In the genomic region with DNA sequence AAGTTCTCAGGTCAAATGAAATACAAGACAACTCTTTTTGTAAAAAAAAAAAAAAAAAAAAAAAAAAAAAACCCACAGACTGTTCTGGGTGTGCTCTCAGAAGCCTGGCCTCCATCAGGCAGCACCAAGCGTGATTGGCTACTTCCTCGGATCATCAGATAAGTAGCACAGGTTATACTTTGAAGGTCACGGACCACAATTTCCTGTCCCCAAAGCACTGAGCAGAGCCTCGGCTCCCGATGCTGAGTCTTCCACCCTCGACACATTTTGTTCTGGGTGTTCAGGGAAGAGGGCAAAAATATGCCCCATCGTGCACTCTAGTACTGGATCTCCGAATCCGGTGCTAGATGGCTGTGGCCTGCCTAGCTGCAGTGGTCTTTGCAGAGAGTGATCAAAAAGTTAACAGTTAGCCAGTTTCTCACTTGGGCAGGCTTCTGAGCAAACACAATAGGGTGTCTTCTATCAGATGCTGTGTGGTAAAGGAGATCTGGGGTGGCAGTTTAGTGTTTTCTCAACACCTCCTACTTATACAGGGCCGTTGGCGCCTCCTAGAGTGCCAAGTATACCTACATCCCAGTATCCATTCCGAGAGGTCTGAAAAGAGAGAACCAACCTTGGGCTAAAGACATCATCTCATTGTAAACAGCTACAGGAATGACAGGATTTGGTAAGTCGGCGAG, we compare ENCODE assay signal across 15 mouse cellular contexts.
A peak's percentile ranks its signal among the peaks of the same experiment; 100 is the strongest.
DNase-seq lines count a peak whose midpoint lies in the region; ATAC-seq and TF ChIP-seq lines count a peak whose summit lies in the region.
"Had no signal": no experiment of that assay in that cellular context is flagged by ENCODE, and none has a peak within 500 bp of the region (broad histone marks: within the 10 kb centered on the region; RNA-seq: fewer than 3 reads in every experiment).

No protein-coding gene starts in this region.

- 25% methylated on average over 14 of the region's 14 CpGs for WGBS in thymus, adult 2 months
- 85% methylated on average over 14 of the region's 14 CpGs for WGBS in embryonic facial prominence, embryonic 10.5 days

- H3K9me3 ChIP-seq in embryonic facial prominence, embryonic 10.5 days, result no peaks in the 10 kb centered on the region
- H3K9me3 ChIP-seq: heart, embryonic 15.5 days; hindbrain, embryonic 12.5 days; midbrain, embryonic 10.5 days had no signal

- peaks cover 25% of the 10 kb centered on the region for H3K36me3 ChIP-seq in thymus, adult 2 months (ENCODE audit: control insufficient read depth, insufficient read depth, low read length)
- peaks cover 42% of the 10 kb centered on the region for H3K36me3 ChIP-seq in embryonic facial prominence, embryonic 10.5 days (replicated peaks)

- TF ChIP-seq POLR2A in thymus, adult 2 months (IDR thresholded peaks at IDR 0.05; ENCODE audit: control insufficient read depth, extremely low read depth, insufficient read depth, low read length, poor library complexity), result no peak

- ATAC-seq in inflammation-experienced regulatory T-cells, adult 6 months, result peak; percentile 92
- no peak; the same call in 1 of the 2 replicates for ATAC-seq in megakaryocyte-erythroid progenitor cell, adult 5-6 weeks (replicated peaks; ENCODE audit: low FRiP score, low TSS enrichment, poor library complexity, severe bottlenecking)
- ATAC-seq: intestine, postnatal 0 days; Patski had no signal

- H3K4me3 ChIP-seq in thymus, adult 2 months (ENCODE audit: control insufficient read depth, insufficient read depth, low read length), result no peak overlapping the region
- no peak overlapping the region for H3K4me3 ChIP-seq in embryonic facial prominence, embryonic 10.5 days
- H3K4me3 ChIP-seq: heart, embryonic 15.5 days; hindbrain, embryonic 12.5 days; midbrain, embryonic 10.5 days; myocyte had no signal

- TF ChIP-seq CTCF in thymus, adult 2 months (IDR thresholded peaks at IDR 0.05; ENCODE audit: borderline replicate concordance, control insufficient read depth, extremely low read depth, insufficient read depth, low read length, poor library complexity), result no peak

- DNase-seq in 416B (ENCODE audit: low read depth), result peak; percentile 75
- peak; percentile 91 for DNase-seq in CD4-positive, CD25-positive, alpha-beta regulatory T cell, adult 2 months (ENCODE audit: low read depth, low spot score)
- DNase-seq in thymus, adult 2 months, result peak; percentile 69
- DNase-seq in urinary bladder, postnatal 25 days (ENCODE audit: low spot score), result no peak
- no peak for DNase-seq in embryonic facial prominence, embryonic 10.5 days (ENCODE audit: low spot score)
- DNase-seq: cerebellum, postnatal 25 days; kidney, postnatal 4 days had no signal

- peaks cover 41% of the 10 kb centered on the region for H3K4me1 ChIP-seq in thymus, adult 2 months (replicated peaks; ENCODE audit: control insufficient read depth, insufficient read depth, low read length)
- peaks cover 14% of the 10 kb centered on the region for H3K4me1 ChIP-seq in embryonic facial prominence, embryonic 10.5 days
- H3K4me1 ChIP-seq: heart, embryonic 15.5 days; hindbrain, embryonic 12.5 days had no signal

- H3K27ac ChIP-seq in thymus, adult 2 months (ENCODE audit: control insufficient read depth, insufficient read depth, low read length), result peak overlapping the region; percentile 87
- H3K27ac ChIP-seq in embryonic facial prominence, embryonic 10.5 days (replicated peaks), result no peak overlapping the region
- H3K27ac ChIP-seq: heart, embryonic 15.5 days; hindbrain, embryonic 12.5 days; midbrain, embryonic 10.5 days had no signal

- no peaks in the 10 kb centered on the region for H3K27me3 ChIP-seq in thymus, adult 2 months (ENCODE audit: control insufficient read depth, insufficient read depth, low read length)
- H3K27me3 ChIP-seq in embryonic facial prominence, embryonic 10.5 days (replicated peaks; ENCODE audit: low read depth, poor library complexity, severe bottlenecking), result no peaks in the 10 kb centered on the region
- H3K27me3 ChIP-seq: heart, embryonic 15.5 days; hindbrain, embryonic 12.5 days; Patski had no signal

Comparison
In these comparisons a context has a peak if more than half of its experiments do, and no peak if none do; other contexts are left out.
1. DNase-seq: peak in 416B (single experiment), CD4-positive, CD25-positive, alpha-beta regulatory T cell, adult 2 months (single experiment) and thymus, adult 2 months (single experiment); none in urinary bladder, postnatal 25 days (single experiment) and embryonic facial prominence, embryonic 10.5 days (single experiment).